Mouse (Mus musculus) adrenal gland, adult 18-20 months (tissue): ENCODE measurements around the gene Gm17079. TPM values are rescaled to one million over a fixed set of nuclear protein-coding genes. Genes with fewer than 3 reads are reported as not detected.
"Not testable (repeated sequence)": the region's sequence is repeated elsewhere in the genome, so short reads cannot be mapped to it uniquely, and the experiment has no call there.

Source experiments
- DNase-seq, 2 experiments: peaks; one replicate each; pipeline ENCODE4 v3.0.0; 2021 to 2022; ENCODE audit warnings: low spot score in 2 of 2
- long read RNA-seq, 2 experiments: library from polyadenylated mRNA; stranded (forward); transcript quantifications; one replicate each; pipeline ENCODE4 v2.0.0; 2021
- total RNA-seq, 2 experiments: library from RNA; stranded (reverse); gene quantifications; 1 replicate in 1 of 2; 2 replicates in 1 of 2; pipeline ENCODE4 v1.2.3; 2021

Gene Gm17079
- not detected for total RNA-seq
- long read RNA-seq, experiment 1, result 0 reads
- long read RNA-seq, experiment 2, result 0 reads

- not testable (repeated sequence) for DNase-seq
Measured at GRCm38 (mm10) chr14:51695368-51695767, at the start of gene Gm17079. Gene Gm17079 (minus strand): TSS chr14:51695468.

GRCm38 (mm10) chr14:51740347-51741170 is 45.3 kb upstream of the Gm17079 start:
- DNase-seq, result no peak

DNA sequence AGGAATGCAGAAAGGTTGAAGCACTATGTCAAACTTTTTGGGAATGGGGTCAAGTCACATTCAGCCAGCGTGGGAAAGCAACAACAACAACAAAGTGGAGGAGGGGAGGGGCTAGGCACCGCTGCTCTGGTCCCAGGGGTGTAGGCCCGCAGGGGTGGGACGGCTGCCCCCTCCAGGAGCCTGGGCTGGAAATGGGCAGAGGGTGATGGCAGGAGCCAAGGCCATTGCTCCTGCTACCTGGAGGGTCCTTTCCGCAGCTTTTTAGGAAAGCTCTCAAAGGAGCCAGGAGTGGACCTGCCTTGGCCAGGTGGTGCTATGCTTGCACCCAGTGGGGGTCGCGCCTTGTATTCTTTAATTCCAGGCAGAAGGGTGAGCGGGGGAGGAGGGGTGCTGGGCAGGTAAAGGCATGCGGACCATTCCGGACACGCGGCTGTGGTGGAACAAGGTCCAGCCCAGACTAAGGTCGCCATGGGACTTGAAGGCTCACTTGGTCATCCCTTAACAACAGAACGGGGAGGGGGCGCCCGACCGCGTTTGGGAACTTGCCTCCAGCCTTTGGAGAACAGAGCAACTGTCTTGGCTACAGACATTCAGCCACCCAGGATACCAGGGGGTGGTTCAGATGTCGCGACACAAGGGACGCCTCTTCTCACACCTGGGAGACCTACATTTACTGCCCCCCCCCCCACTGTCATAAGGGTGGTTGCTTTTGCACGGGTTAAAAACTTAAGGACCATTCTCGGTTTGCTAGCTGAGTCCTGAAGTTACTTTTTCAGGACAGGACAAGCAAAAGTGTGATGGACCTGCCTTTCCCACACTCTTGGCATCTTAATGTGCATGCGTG is 44.1 kb upstream of the Gm17079 start:
- no peak for DNase-seq

- DNase-seq, result no peak
Measured at GRCm38 (mm10) chr14:51738411-51739149, 43.3 kb upstream of the Gm17079 start.

DNA sequence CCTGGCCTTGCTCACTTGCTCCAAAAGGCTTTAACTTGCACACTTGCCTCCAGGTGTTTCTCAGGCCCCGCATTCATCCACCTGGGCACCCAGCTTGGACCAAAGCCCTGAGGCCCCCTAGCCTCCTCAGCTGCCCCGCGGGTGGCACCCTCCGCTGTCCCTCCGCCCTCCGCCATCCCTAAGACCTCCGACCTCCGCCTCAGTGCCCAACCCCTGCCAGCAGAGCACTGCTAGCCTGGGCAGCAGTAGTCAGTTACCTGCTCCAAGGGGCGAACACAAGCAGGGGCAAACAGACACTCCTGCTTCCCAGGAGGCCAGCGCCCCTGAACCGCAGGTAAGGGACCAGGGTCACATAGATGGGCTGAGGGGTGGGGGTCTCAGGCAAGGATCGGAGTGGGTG is 42.7 kb upstream of the Gm17079 start:
- no peak for DNase-seq

DNA sequence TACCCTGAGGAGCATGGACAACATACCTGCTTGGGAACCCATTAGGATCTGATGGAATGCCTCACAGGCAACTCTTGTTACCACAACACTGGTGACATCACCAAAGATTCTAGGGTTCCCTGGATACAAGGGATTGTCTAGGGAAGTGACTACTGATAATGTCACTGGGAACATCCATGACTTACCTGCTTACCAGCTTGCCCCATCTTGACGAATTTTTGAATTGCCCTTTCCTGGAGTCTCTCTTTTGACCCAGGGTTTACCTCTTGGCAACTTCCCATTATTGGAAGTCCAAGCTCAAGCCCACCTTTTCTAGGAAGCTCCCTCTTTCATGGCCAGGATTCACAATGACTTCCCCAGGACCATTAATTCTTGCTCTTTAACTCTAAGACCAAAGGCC is 21.8 kb upstream of the Gm17079 start, which contains the start of gene Gm5800:
Gene Gm5800 (minus strand): TSS at position 101 of the 400 bp plus-strand sequence.
- no peak for DNase-seq

GRCm38 (mm10) chr14:51677269-51677668 is 18.0 kb downstream of the Gm17079 start:
- no peak for DNase-seq

Other genes with a start within 250 kb of the Gm17079 start
- gene Vmn2r89, start 243.6 kb downstream of the Gm17079 start, total RNA-seq, result not detected
- gene Gm5622, start 142.7 kb downstream of the Gm17079 start, total RNA-seq, result not detected
- gene Gm17175, start 121.4 kb downstream of the Gm17079 start, total RNA-seq, result not detected
- not detected for gene Gm17174, start 103.3 kb downstream of the Gm17079 start, total RNA-seq
- gene Gm17078, start 84.2 kb downstream of the Gm17079 start, total RNA-seq, result not detected
- gene Gm4181, start 59.8 kb downstream of the Gm17079 start, total RNA-seq, result not detected
- not detected for gene Gm5800, start 21.7 kb upstream of the Gm17079 start, total RNA-seq
- gene Ang4, start 78.1 kb upstream of the Gm17079 start, total RNA-seq, result not detected
- gene AY358078, start 104.6 kb upstream of the Gm17079 start, total RNA-seq, result not detected
- not detected for gene Ear6, start 158.2 kb upstream of the Gm17079 start, total RNA-seq
- 10 to 100 TPM; 30.5 to 36.3 TPM for gene Mettl17, start 189.4 kb upstream of the Gm17079 start, total RNA-seq
- gene Slc39a2, start 197.4 kb upstream of the Gm17079 start, total RNA-seq, result 1 to 10 TPM in 1 of 2 experiments, under 1 TPM in 1; 0.56 to 1.3 TPM
- gene Ndrg2, start 218.7 kb upstream of the Gm17079 start, total RNA-seq, result 100 to 1,000 TPM; 256 to 257 TPM
- not detected for gene Tppp2, start 223.0 kb upstream of the Gm17079 start, total RNA-seq
- not detected for gene Rnase13, start 227.3 kb upstream of the Gm17079 start, total RNA-seq